Mouse (Mus musculus): ENCODE measurements around the gene Lmf1. TPM values are rescaled to one million over a fixed set of nuclear protein-coding genes. Genes with fewer than 3 reads are reported as not detected.

Lmf1 gene
- polyA plus RNA-seq, 1 experiment from 2014 or later: 29.4 TPM

DNA sequence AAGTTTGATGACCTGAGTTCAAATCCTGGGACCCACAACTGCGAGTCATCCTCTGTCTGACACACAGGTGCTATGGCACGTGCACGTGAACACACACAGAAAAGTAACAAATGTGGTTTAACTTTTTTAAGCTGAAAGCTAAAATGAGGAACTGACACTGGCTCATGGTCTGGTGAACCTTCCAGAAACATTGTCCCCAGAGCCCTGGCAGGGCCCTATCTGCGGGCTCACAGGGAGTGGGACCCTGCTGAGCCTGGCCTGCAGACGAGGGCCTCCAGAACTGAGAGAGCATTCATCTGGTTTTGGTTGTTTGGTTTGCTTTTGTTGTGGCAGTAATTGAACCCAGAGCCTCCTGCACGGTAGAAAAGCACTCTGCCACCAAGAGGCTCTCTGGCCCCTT, 99.1 kb downstream of the Lmf1 start:
- 48% methylated on average over 6 of the region's 6 CpGs for WGBS
- no peaks in the 10 kb centered on the region for H3K36me3 ChIP-seq
- H3K4me3 ChIP-seq: no peak overlapping the region
- H3K4me2 ChIP-seq (replicated peaks): no peak overlapping the region
- no peak for ATAC-seq (ENCODE audit: insufficient number of reproducible peaks, insufficient read depth, low FRiP score, low TSS enrichment)
- no peaks in the 10 kb centered on the region; the same call in 1 of the 2 replicates for H3K27me3 ChIP-seq
- H3K4me1 ChIP-seq: no peaks in the 10 kb centered on the region
- no peaks in the 10 kb centered on the region; the same call in 1 of the 2 replicates for H3K9me3 ChIP-seq
- no peak overlapping the region for H3K27ac ChIP-seq
- H3K9ac ChIP-seq: no peak overlapping the region

DNA sequence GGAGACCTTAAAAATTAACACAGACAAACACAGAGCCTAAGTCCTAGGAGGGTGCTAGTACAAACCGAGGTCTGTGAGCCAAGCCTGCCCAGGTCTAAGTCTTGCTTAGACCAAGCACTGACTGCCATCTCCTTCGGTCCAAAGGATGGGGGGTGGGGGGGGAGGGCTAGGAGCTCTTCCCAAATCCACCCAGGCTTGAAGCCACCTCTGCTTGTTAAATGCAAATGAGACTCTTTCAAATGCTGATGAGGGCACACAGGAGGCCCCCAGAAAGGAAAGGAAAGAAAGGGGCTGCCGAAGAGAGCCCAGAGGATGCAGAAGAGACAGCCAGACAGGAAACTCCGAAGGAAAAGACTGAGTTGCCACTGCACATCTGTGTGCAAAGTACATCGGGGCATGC, 100.9 kb downstream of the Lmf1 start:
- Histone ChIP-seq H3K9ac (no peak overlapping the region), H3K4me3 (no peak overlapping the region), H3K4me1 (no peaks in the 10 kb centered on the region), H3K27ac (no peak overlapping the region), H3K36me3 (no peaks in the 10 kb centered on the region), H3K9me3 (no peaks in the 10 kb centered on the region; the same call in 1 of the 2 replicates), H3K4me2 (replicated peaks) (no peak overlapping the region), H3K27me3 (no peaks in the 10 kb centered on the region; the same call in 1 of the 2 replicates)
- WGBS: 23% methylated on average over 5 of the region's 5 CpGs
- ATAC-seq (ENCODE audit: insufficient number of reproducible peaks, insufficient read depth, low FRiP score, low TSS enrichment): no peak

GRCm38 (mm10) chr17:25681636-25682035, 102.8 kb downstream of the Lmf1 start:
- 81% methylated on average over 4 of the region's 4 CpGs for WGBS
- H3K4me1 ChIP-seq: no peaks in the 10 kb centered on the region
- no peak overlapping the region for H3K4me3 ChIP-seq

GRCm38 (mm10) chr17:25686323-25686722, 107.4 kb downstream of the Lmf1 start:
- WGBS: 45% methylated on average over 7 of the region's 7 CpGs
- no peaks in the 10 kb centered on the region for H3K9me3 ChIP-seq
- ATAC-seq (ENCODE audit: insufficient number of reproducible peaks, insufficient read depth, low FRiP score, low TSS enrichment): no peak

More at GRCm38 (mm10) chr17:25681636-25682035, 102.8 kb downstream of the Lmf1 start:
- no peak overlapping the region for H3K27ac ChIP-seq
- ATAC-seq (ENCODE audit: insufficient number of reproducible peaks, insufficient read depth, low FRiP score, low TSS enrichment): no peak
- H3K36me3 ChIP-seq: no peaks in the 10 kb centered on the region
- no peaks in the 10 kb centered on the region for H3K9me3 ChIP-seq
- H3K9ac ChIP-seq: no peak overlapping the region
- no peaks in the 10 kb centered on the region; the same call in 1 of the 2 replicates for H3K27me3 ChIP-seq
- H3K4me2 ChIP-seq (replicated peaks): no peak overlapping the region

DNA sequence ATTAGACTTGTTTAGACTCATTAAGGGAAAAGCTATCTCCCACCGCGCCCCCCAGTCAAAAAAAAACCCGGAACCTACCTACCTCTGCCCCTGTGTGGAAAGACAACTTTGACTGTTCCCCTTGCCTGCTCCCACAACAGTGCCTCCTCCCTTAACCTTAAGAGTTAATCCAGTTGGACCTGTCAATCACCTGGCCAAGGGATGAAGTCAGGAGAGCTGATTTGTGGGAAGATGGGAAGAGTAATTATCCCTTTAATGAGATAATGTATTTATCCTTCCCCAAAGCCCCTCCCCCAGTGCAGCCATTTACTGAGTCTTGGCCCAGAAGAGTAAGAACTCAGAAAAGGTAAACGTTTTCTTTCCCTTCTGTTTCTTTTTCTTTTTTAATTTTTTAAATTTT, 110.0 kb downstream of the Lmf1 start:
- H3K27me3 ChIP-seq: no peaks in the 10 kb centered on the region
- H3K4me1 ChIP-seq: no peaks in the 10 kb centered on the region
- WGBS: 79% methylated on average over 4 of the region's 4 CpGs
- no peak overlapping the region for H3K4me2 ChIP-seq (replicated peaks)
- ATAC-seq (ENCODE audit: insufficient number of reproducible peaks, insufficient read depth, low FRiP score, low TSS enrichment): no peak
- no peaks in the 10 kb centered on the region for H3K36me3 ChIP-seq
- no peaks in the 10 kb centered on the region for H3K9me3 ChIP-seq
- H3K4me3 ChIP-seq: no peak overlapping the region
- H3K9ac ChIP-seq: no peak overlapping the region
- no peak overlapping the region for H3K27ac ChIP-seq

More at GRCm38 (mm10) chr17:25686323-25686722, 107.4 kb downstream of the Lmf1 start:
- no peaks in the 10 kb centered on the region for H3K4me1 ChIP-seq
- H3K9ac ChIP-seq: no peak overlapping the region
- no peaks in the 10 kb centered on the region for H3K27me3 ChIP-seq
- no peak overlapping the region for H3K4me3 ChIP-seq
- no peak overlapping the region for H3K4me2 ChIP-seq (replicated peaks)
- no peaks in the 10 kb centered on the region for H3K36me3 ChIP-seq
- H3K27ac ChIP-seq: no peak overlapping the region

DNA sequence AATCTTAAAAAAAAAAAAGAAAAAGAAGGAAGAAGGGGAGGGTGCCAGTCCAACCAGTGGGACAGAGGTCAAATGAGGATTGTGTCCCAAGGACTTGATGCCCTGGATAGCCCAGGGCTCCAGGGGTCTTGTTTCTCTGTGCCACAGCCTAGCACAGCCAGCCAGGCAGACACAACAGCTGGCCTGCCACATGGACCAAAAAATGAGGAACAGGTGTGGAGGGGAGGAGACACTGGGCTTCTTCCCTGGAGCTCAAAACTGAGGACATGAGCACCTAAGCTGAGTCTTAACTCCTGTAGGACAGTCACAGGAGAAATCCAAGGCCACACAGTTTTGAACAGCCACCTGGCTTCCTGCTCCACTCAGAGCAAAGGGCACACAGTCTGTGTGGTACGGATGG, 117.4 kb downstream of the Lmf1 start:
- H3K27ac ChIP-seq: no peak overlapping the region
- no peak overlapping the region for H3K9ac ChIP-seq
- no peaks in the 10 kb centered on the region for H3K9me3 ChIP-seq
- peaks cover 8% of the 10 kb centered on the region for H3K4me1 ChIP-seq
- ATAC-seq (ENCODE audit: insufficient number of reproducible peaks, insufficient read depth, low FRiP score, low TSS enrichment): no peak
- no peaks in the 10 kb centered on the region for H3K36me3 ChIP-seq
- H3K4me2 ChIP-seq (replicated peaks): no peak overlapping the region
- H3K27me3 ChIP-seq: no peaks in the 10 kb centered on the region
- WGBS: 13% methylated on average over 1 of the region's 1 CpGs
- H3K4me3 ChIP-seq: no peak overlapping the region

GRCm38 (mm10) chr17:25698446-25698845, 119.6 kb downstream of the Lmf1 start:
- Histone ChIP-seq H3K9ac (no peak overlapping the region), H3K4me3 (no peak overlapping the region), H3K27me3 (no peaks in the 10 kb centered on the region), H3K4me2 (replicated peaks) (no peak overlapping the region), H3K36me3 (no peaks in the 10 kb centered on the region), H3K27ac (no peak overlapping the region), H3K9me3 (no peaks in the 10 kb centered on the region), H3K4me1 (peaks cover 8% of the 10 kb centered on the region)
- no peak for ATAC-seq (ENCODE audit: insufficient number of reproducible peaks, insufficient read depth, low FRiP score, low TSS enrichment)
- WGBS: 11% methylated on average over 7 of the region's 7 CpGs

- Histone ChIP-seq H3K4me2 (replicated peaks) (no peak overlapping the region), H3K27ac (no peak overlapping the region), H3K36me3 (no peaks in the 10 kb centered on the region), H3K9ac (no peak overlapping the region), H3K4me3 (no peak overlapping the region), H3K9me3 (no peaks in the 10 kb centered on the region), H3K27me3 (no peaks in the 10 kb centered on the region), H3K4me1 (peaks cover 8% of the 10 kb centered on the region)
- ATAC-seq (ENCODE audit: insufficient number of reproducible peaks, insufficient read depth, low FRiP score, low TSS enrichment): no peak
- 57% methylated on average over 9 of the region's 9 CpGs for WGBS
Measured at GRCm38 (mm10) chr17:25700863-25701496, 122.1 kb downstream of the Lmf1 start.

GRCm38 (mm10) chr17:25709994-25710393, 131.1 kb downstream of the Lmf1 start:
- Histone ChIP-seq H3K4me3 (no peak overlapping the region), H3K4me1 (no peaks in the 10 kb centered on the region), H3K4me2 (replicated peaks) (no peak overlapping the region), H3K27me3 (no peaks in the 10 kb centered on the region), H3K9ac (no peak overlapping the region), H3K27ac (no peak overlapping the region), H3K36me3 (no peaks in the 10 kb centered on the region), H3K9me3 (peaks cover 2% of the 10 kb centered on the region; the same call in 1 of the 2 replicates)
- no peak for ATAC-seq (ENCODE audit: insufficient number of reproducible peaks, insufficient read depth, low FRiP score, low TSS enrichment)
- WGBS: 87% methylated on average over 2 of the region's 2 CpGs

- H3K9me3 ChIP-seq: peaks cover 2% of the 10 kb centered on the region; the same call in 1 of the 2 replicates
- peaks cover 2% of the 10 kb centered on the region; the same call in 1 of the 2 replicates for H3K4me1 ChIP-seq
- H3K27me3 ChIP-seq: peaks cover 4% of the 10 kb centered on the region
- no peak overlapping the region for H3K4me2 ChIP-seq (replicated peaks)
- no peaks in the 10 kb centered on the region for H3K36me3 ChIP-seq
- H3K27ac ChIP-seq: no peak overlapping the region
- H3K9ac ChIP-seq: no peak overlapping the region
- 81% methylated on average over 4 of the region's 4 CpGs for WGBS
- H3K4me3 ChIP-seq: no peak overlapping the region
- no peak for ATAC-seq (ENCODE audit: insufficient number of reproducible peaks, insufficient read depth, low FRiP score, low TSS enrichment)
Measured at GRCm38 (mm10) chr17:25711136-25711535, 132.3 kb downstream of the Lmf1 start.
